Mouse (Mus musculus) heart, adult 9 months (tissue): ENCODE results near the gene Sacm1l.

Experiments used
- DNase-seq, 2 experiments: peaks; one replicate each; pipeline ENCODE4 v3.0.0; 2022; ENCODE audit warnings: low spot score in 2 of 2

Sacm1l gene

DNA sequence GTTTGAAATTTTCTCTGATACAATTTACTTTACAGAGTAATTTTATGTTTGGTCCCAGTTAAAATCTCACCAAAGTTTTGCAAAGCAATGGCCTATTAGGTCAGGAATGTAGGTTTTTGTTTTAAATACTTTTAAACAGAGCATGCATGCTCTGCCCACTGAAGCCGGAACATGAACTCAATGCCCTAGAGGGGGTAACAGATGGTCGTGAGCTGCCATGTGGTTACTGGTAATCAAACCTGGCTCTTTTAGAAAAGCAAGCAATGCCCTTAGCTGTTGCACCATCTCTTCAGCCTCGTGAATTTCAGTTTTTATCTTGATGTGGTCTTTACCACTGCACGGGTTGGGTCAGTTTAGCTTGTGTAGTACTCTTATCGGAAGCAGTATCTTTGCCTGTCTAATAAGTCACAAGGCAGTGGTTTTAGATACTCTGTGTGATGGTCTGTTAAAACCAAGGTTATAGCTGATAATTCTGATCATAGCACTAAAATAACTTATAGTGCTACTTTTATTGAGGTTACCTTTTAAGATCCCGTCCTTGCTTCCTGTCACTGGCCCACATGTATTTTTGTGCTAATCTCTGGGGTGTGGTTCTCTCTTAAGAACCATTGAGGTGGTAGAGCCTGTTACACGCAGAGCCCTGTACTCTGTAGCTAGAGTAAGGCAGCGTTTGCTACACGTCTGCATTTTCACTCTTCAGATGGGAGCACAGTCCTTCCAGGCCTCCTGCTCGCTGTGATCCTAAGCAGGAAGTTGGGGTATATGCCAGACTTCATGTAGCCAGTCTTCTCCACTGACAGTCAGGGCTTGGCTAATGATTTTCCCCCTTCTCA is 48.0 kb downstream of the Sacm1l start:
- DNase-seq, result no peak

DNA sequence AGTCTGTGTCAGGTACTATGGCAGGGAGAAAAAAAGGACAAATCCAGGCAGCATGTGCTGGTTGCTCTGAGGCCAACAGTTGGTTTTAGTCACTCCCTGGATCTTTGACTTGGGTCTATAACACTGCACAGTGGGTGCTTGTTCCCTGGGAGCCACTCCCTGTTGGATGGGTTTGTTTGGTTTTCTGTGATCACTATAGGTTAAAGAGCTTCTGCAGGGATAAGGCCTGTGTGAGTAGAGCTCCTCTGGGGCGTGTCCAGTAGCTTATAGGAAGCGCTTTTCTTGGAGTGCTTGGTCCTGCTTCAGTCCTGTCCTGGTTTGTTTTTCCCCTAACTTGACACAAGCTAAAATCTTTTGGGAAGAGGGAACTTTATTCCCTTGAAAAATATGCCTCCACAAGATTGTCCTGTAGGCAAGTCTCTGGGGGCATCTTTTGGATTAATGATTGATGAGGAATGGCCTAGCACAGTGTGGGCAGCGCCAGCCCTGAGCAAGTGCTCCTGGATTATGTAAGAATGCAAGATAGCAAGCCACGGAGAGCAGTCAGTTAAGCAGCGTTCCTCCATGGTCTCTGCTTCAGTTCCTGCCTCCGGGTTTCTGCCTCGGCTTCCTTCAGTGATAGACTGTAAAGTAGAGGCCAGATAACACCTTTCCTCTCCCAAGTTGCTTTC is 59.8 kb downstream of the Sacm1l start:
- no peak for DNase-seq

DNA sequence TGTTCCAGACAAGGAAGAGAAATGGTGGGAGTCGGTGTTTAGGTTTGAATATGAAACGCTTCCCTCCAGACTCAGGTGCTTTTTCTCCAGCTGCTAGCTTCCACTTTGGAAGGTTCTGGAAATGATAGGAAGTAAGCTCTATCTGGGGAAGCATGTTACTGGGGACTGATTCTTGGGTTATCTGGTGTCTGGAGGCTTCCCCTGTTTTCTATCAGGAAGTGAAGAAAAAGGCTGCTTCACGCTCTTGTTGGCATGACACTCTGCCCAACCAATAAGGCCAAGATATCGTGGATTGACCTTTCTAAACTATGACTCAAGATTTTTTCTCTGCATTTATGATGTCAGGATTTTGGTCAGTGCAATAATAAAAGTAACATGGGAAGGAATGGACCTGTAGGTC is 65.6 kb downstream of the Sacm1l start:
- no peak for DNase-seq

DNA sequence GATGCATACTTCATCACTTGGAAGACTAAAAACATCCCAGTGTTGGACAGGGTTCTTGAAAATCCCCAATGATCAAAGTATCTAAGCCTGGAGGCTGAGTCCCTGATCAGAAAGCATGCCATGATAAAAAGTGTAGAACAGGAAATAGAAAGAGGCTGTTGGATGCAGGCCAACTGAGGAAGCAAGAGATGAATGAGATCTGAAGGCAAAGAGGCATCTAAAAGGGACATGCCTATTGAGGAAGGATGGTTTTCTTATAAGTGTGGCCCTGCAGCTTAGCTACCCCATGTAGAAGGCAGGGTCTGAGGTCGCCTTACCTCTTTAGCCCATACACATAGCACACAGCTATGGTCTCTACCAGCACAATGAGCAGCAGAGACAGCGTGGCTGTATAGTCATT is 67.4 kb downstream of the Sacm1l start:
- DNase-seq, result no peak

DNA sequence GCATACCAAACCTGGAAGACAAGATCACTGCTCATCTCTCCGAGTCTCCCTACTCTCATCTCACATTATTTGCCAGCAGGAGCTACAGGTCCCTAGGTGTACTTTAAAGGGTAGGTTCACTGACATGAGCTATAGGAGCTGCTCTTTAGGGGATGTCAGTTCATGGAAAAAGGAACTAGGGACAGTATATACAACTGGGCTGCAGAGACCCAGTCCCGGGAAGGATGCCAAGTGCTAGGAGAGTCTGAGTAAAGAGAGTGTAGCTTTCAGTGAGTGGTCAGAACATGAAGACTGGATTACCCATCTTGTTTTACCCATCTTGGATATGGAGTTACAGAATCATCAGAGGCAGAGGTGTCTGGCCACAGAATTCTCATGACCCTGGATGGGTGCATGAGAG is 67.8 kb downstream of the Sacm1l start:
- no peak for DNase-seq

DNA sequence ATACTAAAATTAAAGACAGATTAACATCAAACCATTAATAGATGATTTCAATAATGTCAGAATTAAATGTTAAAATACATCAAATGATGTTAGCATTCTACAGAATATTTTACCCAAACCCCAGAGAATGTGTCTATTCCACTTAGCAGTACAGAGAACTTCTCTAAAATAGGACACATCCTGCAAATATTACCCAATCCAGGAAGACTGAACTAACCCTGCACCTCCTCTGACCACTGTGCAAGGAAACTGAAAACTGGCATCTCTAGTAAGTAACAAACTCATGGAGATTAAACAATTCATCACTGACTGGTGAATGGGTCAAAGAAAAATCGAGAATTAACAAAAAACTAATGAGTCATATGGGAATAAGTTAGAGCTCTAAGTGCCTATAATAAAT is 72.0 kb downstream of the Sacm1l start:
- DNase-seq, result no peak

DNA sequence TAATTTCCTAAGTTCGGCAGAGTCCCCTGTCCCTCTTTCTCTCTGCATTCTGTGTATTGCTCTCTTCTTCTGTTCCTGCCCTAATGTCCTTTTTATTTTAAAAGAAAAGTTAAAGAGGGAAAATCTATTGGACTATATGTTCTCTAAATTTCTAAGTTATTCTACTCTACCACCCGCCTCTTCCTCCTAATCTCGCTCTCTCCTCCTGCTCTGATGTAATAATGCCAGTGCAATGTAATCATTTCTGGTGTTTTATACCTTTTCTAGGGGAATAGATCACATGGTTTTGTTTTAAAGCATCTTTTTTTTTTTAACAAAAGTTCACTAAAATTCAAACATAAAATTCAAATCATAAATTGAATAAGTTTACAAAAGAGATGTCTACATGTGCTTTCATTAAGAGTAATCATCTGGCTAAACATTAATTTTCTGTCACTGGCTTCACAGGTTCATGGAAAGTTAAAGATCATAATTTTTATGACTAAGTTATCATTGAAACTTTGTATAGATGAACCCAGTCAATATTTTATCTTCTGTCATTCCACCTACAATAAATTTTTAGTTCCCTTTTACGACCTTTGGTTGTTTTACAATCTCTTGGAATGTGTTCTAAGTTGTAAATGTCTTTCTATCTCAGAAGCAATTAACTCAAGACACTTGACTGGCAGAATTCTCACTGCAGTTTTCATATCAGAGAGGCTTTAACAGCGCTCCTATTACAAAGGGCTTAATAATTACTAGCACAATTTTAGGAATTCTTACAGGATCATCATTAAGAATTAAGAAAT is 90.9 kb downstream of the Sacm1l start:
- no peak for DNase-seq

DNA sequence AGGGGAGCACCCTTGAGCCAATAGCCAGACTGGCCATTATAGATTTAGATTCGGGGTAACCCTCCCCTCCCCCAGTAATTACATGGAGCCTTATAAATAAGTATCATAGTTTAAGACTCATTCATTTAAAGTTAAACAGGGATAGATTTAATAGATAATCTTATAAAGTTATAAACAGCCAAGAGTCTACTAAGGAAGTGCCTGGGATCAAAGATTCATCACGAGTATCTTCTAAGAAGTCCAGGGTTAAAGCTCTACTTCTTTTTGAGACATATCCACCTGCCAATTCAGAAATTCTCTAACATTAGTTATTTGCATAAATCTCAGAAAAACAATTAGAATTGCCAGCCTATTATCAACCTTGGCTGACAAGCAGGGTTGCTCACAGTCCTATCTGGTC is 95.2 kb downstream of the Sacm1l start:
- no peak for DNase-seq

DNA sequence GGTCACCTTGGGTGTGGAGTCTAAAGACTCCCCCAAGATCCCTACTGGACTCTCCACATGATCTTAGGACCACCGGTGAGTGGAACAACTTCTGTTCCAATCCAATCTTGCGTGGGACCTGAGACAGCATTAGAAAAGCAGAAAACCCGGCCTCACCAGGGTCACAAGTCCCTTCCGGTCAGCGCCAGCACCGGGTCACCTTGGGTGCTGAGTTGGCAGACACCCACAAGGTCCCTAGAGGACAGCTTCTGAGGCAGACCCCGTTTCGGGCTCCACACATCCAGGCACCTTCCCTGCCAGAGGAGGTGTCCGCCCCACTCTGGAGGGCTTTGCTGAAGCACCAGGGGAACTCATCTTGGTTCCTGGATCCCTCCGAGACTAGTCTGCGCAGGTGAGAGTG is 96.3 kb downstream of the Sacm1l start:
- no peak for DNase-seq

DNA sequence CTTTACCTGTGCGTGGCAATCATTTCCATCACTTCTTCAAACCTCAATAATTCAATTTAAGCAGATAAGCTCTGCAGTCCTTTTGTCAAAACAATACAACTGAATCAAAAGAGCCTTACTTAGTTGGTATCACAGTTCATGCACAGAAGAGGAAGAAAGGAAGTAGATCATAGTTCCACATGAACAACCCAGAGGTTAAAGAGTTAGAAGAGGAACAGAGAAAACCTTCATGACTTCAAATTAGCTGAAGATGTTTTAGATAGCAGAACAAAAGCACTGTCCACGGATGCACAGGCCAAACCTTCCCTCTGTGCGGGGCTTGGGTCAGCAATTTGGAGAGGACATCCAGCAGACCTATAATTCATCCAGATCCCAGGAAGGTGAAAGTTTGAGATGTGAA is 102.1 kb downstream of the Sacm1l start:
- DNase-seq, result no peak

DNA sequence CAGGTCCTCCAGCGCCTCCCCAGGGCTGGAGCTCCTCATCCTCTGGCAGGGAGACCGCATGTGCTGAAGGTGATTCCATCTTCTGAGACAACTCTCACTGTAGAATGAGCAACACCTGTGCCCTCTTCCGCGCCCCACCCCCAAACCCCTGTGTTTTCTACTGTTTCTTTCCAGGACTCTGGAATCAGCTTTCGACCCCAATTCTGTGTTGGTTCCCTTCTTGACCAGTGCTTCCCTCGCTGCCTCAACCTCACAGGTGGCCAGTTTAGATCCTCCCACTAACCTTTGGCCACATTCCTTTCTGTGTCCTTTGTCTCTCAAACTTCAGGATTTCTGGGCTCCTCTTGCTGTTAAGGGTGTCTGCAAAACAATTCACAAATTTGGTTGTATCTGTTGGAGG is 102.7 kb downstream of the Sacm1l start, which contains the start of gene Slc6a20b:
TSS of gene Slc6a20b (minus strand) at position 285 of the 400 bp plus-strand sequence.
- no peak for DNase-seq

DNA sequence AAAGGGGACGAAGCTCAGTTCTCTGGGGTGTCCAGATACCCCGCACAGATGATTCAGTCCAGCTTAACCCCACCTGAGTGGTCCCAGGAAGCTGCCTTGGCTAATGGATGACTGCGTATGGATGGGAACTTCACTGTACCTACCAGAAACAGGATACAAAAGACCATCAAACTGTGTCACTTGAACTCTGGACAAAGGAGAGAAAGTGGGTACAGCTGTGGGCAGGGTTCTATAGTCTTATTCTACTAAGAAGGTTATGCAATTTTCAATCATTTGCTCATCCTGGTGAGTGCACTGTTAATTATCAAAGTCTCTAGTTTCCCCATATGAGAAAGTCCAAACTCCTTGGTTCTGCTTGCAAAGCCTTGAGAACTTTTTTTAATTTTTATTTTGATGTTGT is 103.4 kb downstream of the Sacm1l start:
- DNase-seq, result no peak

DNA sequence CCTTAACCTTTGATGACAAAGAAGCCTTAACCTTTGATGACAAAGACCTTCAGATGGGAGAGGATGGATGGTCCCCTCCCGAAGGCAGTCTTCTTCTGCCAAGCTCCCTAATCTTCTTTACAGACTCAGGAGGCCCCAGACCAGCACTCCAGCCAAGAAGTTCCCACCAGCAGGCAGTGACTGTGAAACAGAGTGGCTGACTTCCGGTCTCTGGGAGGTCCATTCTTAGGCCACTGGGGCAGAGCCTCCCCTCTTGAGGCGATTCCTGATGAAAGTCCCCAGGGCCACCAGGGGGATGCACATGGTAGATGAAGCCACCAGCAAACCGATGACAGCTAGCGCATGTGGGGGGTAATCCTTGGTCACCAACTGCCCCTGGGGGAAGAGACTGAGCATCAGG is 107.2 kb downstream of the Sacm1l start:
- DNase-seq, result no peak

DNA sequence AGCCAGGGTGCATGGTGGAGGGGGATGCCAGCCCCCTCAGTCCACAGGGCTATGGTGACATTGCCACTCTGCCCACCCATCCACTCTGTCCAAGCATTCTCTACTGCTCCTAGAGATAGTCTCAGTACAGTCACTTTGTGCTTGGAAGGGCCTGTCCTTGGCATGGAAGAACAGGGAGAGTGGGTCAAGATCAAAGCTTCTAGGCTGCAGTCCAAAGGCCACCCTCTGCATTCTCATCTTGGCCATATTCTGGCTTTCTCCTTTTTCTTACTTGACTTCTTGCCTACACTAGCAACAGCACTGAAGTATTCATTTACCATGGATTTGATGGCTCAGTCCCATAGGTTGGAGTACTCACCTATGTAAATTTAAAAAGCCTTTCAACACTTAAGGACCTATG is 108.7 kb downstream of the Sacm1l start:
- DNase-seq, result no peak

DNA sequence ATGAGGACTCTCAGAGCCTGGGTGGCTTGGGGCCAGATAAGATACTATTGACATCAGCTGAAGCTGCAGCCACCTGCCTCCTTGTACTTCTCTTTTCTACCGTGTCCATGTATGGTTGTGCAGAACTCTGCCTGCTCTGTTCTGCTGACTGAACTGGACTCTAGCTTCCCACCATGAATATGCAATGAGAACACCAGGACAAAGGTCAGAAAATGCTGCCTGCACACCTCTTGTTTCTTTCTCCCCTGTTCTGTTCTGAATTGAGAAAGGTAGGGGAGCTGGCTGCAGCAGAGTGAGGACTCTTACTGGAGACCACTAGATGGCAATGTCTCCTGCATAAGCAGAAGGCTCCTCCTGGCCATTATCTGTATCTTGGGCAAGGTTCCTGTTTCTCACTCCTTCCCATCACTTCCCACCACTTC is 109.1 kb downstream of the Sacm1l start:
- DNase-seq, result peak in 1 of 2 experiments; percentile 12

DNA sequence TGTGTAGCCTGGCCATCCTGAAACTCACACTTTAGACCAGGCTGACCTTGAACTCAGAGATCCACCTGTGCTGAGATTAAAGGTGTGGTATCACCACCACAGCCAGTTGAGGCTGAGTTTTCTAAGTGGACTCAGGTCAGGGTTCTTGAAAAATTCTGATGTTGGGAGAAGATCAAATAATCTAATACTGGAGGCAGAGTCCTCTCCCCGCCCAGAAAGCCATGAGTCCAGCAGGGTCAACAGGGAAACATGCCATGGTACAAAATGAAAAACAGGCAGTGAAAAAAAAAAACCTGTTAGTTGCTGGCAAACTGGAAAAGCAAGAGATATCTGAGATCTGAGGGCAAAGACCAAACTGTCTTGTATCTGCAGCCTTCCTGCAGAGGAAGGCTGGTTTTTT is 110.5 kb downstream of the Sacm1l start:
- no peak for DNase-seq
